Mouse (Mus musculus) ES-Bruce4 (cell line): ENCODE measurements around the gene Chrnb1.

Experiments used
- CTCF ChIP-seq: IDR thresholded peaks from one replicate; pipeline ENCODE4 v1.8.1; 2011; ENCODE audit warnings: low read depth, low read length
- EP300 ChIP-seq: IDR thresholded peaks from 2 replicates; pipeline ENCODE4 v1.6.1; 2011; ENCODE audit warnings: low read depth, low read length; ENCODE audit not compliant: insufficient read depth
- POLR2A ChIP-seq: IDR thresholded peaks from one replicate; pipeline ENCODE4 v1.8.1; 2011; ENCODE audit warnings: low read length; ENCODE audit not compliant: insufficient read depth

DNA sequence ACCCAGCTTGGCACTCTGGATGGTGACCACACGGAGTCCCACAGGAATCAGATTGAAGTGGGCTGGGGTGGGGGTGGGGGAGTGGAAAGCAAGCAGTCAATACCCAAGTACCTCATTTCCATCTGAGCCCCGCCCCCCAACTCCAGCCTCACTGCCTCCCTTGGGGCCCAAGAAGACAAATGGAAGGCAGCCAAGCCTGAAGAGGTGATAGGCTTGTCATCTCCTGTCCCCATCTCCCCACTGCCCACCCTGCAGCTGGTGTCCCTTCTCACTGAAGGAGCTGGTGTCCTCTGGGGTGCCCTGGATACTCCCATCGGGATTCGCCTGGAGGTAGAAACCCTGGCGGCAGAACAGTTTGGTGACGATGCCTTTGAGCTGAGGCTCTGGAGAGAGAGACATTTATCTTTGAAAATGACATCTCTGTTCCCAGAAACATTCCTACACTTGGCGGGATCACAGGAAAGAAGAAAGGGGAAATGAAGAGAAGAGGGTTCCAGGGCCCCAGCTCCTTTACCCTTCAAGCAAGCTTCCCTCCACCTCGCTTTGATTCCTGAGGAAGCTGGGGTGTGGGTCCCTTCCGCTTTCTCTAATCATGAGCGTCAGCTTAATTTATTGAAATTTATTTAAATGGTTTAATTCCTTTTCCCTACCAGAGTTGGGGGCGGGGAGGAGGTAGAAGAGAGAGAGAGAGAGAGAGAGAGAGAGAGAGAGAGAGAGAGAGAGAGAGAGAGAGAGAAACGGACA lies 3.8 kb upstream of the Chrnb1 start:
- TF ChIP-seq CTCF, result no peak
- no peak for TF ChIP-seq POLR2A
- 0 out of 2 replicates have a peak, but pooled peaks have one; percentile 18 for TF ChIP-seq EP300
